In the genomic region with DNA sequence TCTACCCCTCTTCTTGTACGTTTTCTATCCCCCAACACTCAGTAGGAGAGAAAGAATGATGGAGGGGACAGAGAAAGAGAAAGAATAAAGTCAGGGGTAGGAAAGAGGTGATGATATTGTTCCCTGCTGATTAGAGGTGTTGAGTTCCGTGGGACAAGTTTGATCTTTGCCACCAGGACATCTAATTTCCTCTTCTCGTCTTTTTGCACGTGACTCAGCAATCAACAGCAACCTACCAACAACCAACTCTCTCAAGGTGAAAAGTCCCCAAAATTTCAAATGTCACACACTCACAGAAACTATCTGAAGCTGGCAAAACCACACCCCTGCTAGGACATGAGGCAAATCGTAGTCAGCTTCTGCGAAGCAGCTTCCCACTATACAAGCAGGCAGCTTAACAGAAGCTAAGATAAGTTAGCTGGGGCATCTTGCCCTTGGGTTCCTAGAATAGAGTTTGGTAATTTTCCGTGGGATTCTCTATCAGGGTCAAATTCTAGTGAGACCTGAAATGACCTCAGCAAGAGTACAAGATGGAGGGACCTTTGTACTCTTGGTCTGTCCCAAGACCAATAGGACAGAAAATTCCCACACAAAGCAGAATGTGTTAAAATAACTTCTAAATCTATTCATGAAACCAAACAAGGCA, we compare ENCODE assay signal across 15 mouse cellular contexts.
DNase-seq lines count a peak whose midpoint lies in the region; ATAC-seq lines count a peak whose summit lies in the region.
"Had no signal": no experiment of that assay in that cellular context is flagged by ENCODE, and none has a peak within 500 bp of the region (broad histone marks: within the 10 kb centered on the region; RNA-seq: fewer than 3 reads in every experiment).

No protein-coding gene starts in this region.

- no peak overlapping the region for H3K9ac ChIP-seq in heart, embryonic 11.5 days (ENCODE audit: low read depth, low read length)
- H3K9ac ChIP-seq in kidney, embryonic 16.5 days (replicated peaks; ENCODE audit: low read length), result no peak overlapping the region
- H3K9ac ChIP-seq in intestine, embryonic 16.5 days (ENCODE audit: low read depth, low read length), result no peak overlapping the region
- H3K9ac ChIP-seq: embryonic facial prominence, embryonic 12.5 days; lung, embryonic 14.5 days; neural tube, embryonic 13.5 days had no signal

- 26% methylated on average over 7 of the region's 7 CpGs for WGBS in heart, embryonic 11.5 days (ENCODE audit: insufficient replicate concordance)
- WGBS in kidney, embryonic 16.5 days, result 52% methylated on average over 7 of the region's 7 CpGs
- 60% methylated on average over 7 of the region's 7 CpGs for WGBS in intestine, embryonic 16.5 days

- H3K27me3 ChIP-seq in heart, embryonic 11.5 days (ENCODE audit: control insufficient read depth, insufficient read depth, low read length), result no peaks in the 10 kb centered on the region
- no peaks in the 10 kb centered on the region for H3K27me3 ChIP-seq in kidney, embryonic 16.5 days (ENCODE audit: insufficient read depth, low read length)
- no peaks in the 10 kb centered on the region for H3K27me3 ChIP-seq in intestine, embryonic 16.5 days (replicated peaks; ENCODE audit: control insufficient read depth, insufficient read depth, low read length)
- H3K27me3 ChIP-seq: embryonic facial prominence, embryonic 12.5 days; neural tube, embryonic 13.5 days had no signal

- no peak overlapping the region for H3K27ac ChIP-seq in heart, embryonic 11.5 days (ENCODE audit: low read depth, low read length)
- no peak overlapping the region for H3K27ac ChIP-seq in kidney, embryonic 16.5 days (ENCODE audit: low read length)
- H3K27ac ChIP-seq in intestine, embryonic 16.5 days (ENCODE audit: low read length), result no peak overlapping the region
- H3K27ac ChIP-seq: embryonic facial prominence, embryonic 12.5 days; left cerebral cortex, adult 2 months; neural tube, embryonic 13.5 days had no signal

- no peak overlapping the region for H3K4me3 ChIP-seq in heart, embryonic 11.5 days (ENCODE audit: low read depth, low read length)
- H3K4me3 ChIP-seq in kidney, embryonic 16.5 days (ENCODE audit: low read length), result no peak overlapping the region
- no peak overlapping the region for H3K4me3 ChIP-seq in intestine, embryonic 16.5 days (ENCODE audit: low read length)
- H3K4me3 ChIP-seq: embryonic facial prominence, embryonic 12.5 days; left cerebral cortex, adult 2 months; neural tube, embryonic 13.5 days had no signal

- 0 out of 2 replicates have a peak overlapping the region, but pooled peaks have one; percentile 15 for H3K4me2 ChIP-seq in heart, embryonic 11.5 days
- no peak overlapping the region for H3K4me2 ChIP-seq in kidney, embryonic 16.5 days (replicated peaks; ENCODE audit: low read depth, low read length)
- no peak overlapping the region for H3K4me2 ChIP-seq in intestine, embryonic 16.5 days (ENCODE audit: low read depth, low read length)
- H3K4me2 ChIP-seq: embryonic facial prominence, embryonic 12.5 days; lung, embryonic 14.5 days; neural tube, embryonic 13.5 days had no signal

- no peak for DNase-seq in heart, adult 9 months (ENCODE audit: low spot score in 2 of 2)
- peak; percentile 25 to 54 for DNase-seq in kidney, adult 8-10 months
- DNase-seq in thymus, postnatal 25 days, result peak; percentile 8
- no peak for DNase-seq in thymus, postnatal 36 days
- DNase-seq in lung, postnatal 10 days, result no peak
- DNase-seq: adrenal gland, adult 8-10 months; cerebellum, adult 18-20 months; gastrocnemius, postnatal 14 days; lung, embryonic 14.5 days had no signal

- no peaks in the 10 kb centered on the region for H3K9me3 ChIP-seq in heart, embryonic 11.5 days (replicated peaks; ENCODE audit: control insufficient read depth, low read length)
- H3K9me3 ChIP-seq in kidney, embryonic 16.5 days (ENCODE audit: low read length), result no peaks in the 10 kb centered on the region
- H3K9me3 ChIP-seq in intestine, embryonic 16.5 days (ENCODE audit: control insufficient read depth, low read length), result no peaks in the 10 kb centered on the region
- H3K9me3 ChIP-seq: embryonic facial prominence, embryonic 12.5 days; neural tube, embryonic 13.5 days had no signal

- no peaks in the 10 kb centered on the region for H3K36me3 ChIP-seq in heart, embryonic 11.5 days (ENCODE audit: control insufficient read depth, insufficient read depth, low read length)
- no peaks in the 10 kb centered on the region for H3K36me3 ChIP-seq in kidney, embryonic 16.5 days (ENCODE audit: insufficient read depth, low read length)
- no peaks in the 10 kb centered on the region for H3K36me3 ChIP-seq in intestine, embryonic 16.5 days (ENCODE audit: control insufficient read depth, insufficient read depth, low read length)
- H3K36me3 ChIP-seq: embryonic facial prominence, embryonic 12.5 days; neural tube, embryonic 13.5 days had no signal

- 0 out of 2 replicates have a peak, but pooled peaks cover 2% of the 10 kb centered on the region for H3K4me1 ChIP-seq in heart, embryonic 11.5 days (ENCODE audit: control insufficient read depth, insufficient read depth, low read length)
- H3K4me1 ChIP-seq in kidney, embryonic 16.5 days (ENCODE audit: insufficient read depth, low read length), result no peaks in the 10 kb centered on the region
- H3K4me1 ChIP-seq in intestine, embryonic 16.5 days (ENCODE audit: control insufficient read depth, insufficient read depth, low read length), result no peaks in the 10 kb centered on the region
- H3K4me1 ChIP-seq: embryonic facial prominence, embryonic 12.5 days; neural tube, embryonic 13.5 days had no signal

- ATAC-seq in heart, embryonic 11.5 days (replicated peaks; ENCODE audit: insufficient number of reproducible peaks, low FRiP score, low TSS enrichment), result no peak
- ATAC-seq in kidney, embryonic 16.5 days (ENCODE audit: low FRiP score, low TSS enrichment), result no peak
- no peak for ATAC-seq in intestine, embryonic 16.5 days

Comparison
In these comparisons a context has a peak if more than half of its experiments do, and no peak if none do; other contexts are left out.
1. DNase-seq: peak in kidney, adult 8-10 months (2 of 2) and thymus, postnatal 25 days (single experiment); none in heart, adult 9 months (0 of 2), thymus, postnatal 36 days (0 of 2) and lung, postnatal 10 days (single experiment).